Mouse (Mus musculus): ENCODE results near the gene Svep1. TPM values are rescaled to one million over a fixed set of nuclear protein-coding genes. Genes with fewer than 3 reads are reported as not detected.

The Svep1 gene
- polyA plus RNA-seq, 1 experiment: 0.08 TPM

DNA sequence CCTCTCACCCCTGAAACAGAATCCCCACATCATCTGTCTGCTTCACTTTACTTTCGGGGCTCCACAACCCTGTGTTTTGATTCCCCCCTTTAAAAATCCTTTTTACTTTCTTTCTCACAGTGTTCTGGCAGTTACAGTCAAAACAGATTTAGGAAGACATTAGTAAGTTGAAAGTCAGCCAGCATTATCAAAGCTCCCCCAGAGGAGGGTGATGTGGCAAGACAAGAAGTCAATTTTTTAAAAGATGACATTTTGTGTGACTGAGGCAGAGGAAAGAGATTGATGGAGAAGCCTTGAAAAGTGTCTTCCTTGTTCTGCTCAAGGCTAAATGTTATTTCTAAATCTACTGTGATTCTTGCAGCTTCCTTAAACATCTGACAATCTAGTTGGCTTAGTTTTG is 119.9 kb downstream of the Svep1 start:
- no peak overlapping the region for H3K4me2 ChIP-seq (ENCODE audit: low read depth)
- TF ChIP-seq MAX (IDR thresholded peaks at IDR 0.05; ENCODE audit: low read depth): no peak
- TF ChIP-seq USF1 (IDR thresholded peaks at IDR 0.05; ENCODE audit: low read depth): no peak
- no peak for TF ChIP-seq SRF (IDR thresholded peaks at IDR 0.05; ENCODE audit: control insufficient read depth, insufficient read length, low read depth)
- no peak for TF ChIP-seq MYOD1 (IDR thresholded peaks at IDR 0.05; ENCODE audit: control insufficient read depth in 1 of 3, insufficient read length in 2 of 3, low read depth in 2 of 3)
- TF ChIP-seq TCF3 (IDR thresholded peaks at IDR 0.05; ENCODE audit: insufficient read length, low read depth): no peak
- TF ChIP-seq CEBPB (IDR thresholded peaks at IDR 0.05; ENCODE audit: insufficient read depth, poor library complexity, severe bottlenecking): no peak
- no peak for TF ChIP-seq POLR2A (IDR thresholded peaks at IDR 0.05; ENCODE audit: insufficient read length, low read depth)
- no peak for TF ChIP-seq TCF12 (IDR thresholded peaks at IDR 0.05; ENCODE audit: insufficient read depth, poor library complexity, severe bottlenecking)
- TF ChIP-seq REST (IDR thresholded peaks at IDR 0.05; ENCODE audit: insufficient read depth, insufficient read length): no peak
- no peak for TF ChIP-seq E2F4 (IDR thresholded peaks at IDR 0.05; ENCODE audit: insufficient read depth)
- TF ChIP-seq POLR2AphosphoS2 (IDR thresholded peaks at IDR 0.05; ENCODE audit: insufficient read length, low read depth): no peak
- no peak for TF ChIP-seq MYOG (IDR thresholded peaks at IDR 0.05; ENCODE audit: control insufficient read depth in 1 of 3, insufficient read depth in 1 of 3, insufficient read length in 2 of 3, low read depth in 2 of 3)
- no peak overlapping the region for H3ac ChIP-seq (ENCODE audit: control insufficient read depth, insufficient read length)
- no peaks in the 10 kb centered on the region for H3K27me3 ChIP-seq (ENCODE audit: control insufficient read depth, insufficient read depth, insufficient read length)
- H3K4me3 ChIP-seq: no peak overlapping the region
- no peaks in the 10 kb centered on the region for H3K79me2 ChIP-seq (ENCODE audit: control insufficient read depth, insufficient read depth)
- H3K36me3 ChIP-seq (ENCODE audit: control insufficient read depth, insufficient read depth): no peaks in the 10 kb centered on the region

DNA sequence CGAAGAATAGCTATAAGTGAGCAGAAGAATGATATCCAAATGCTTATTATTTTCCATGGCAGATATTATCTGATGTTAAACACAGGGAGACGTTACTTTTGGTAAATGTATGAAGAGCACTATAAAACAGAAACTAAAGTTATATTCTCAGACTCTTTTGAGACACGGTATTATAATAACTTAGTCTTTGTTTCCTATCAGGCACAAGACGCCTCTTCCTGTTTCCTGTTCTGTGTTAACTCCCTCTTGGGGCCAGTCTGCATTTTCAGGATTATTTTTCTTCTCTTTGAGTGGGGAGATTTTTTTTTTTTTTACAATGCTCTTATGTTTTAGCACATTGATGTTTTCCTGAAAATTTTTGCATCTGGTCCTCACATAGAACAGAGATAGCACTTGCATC is 120.5 kb downstream of the Svep1 start:
- H3K4me2 ChIP-seq (ENCODE audit: low read depth): no peak overlapping the region
- no peaks in the 10 kb centered on the region for H3K36me3 ChIP-seq (ENCODE audit: control insufficient read depth, insufficient read depth)
- no peak for TF ChIP-seq MAX (IDR thresholded peaks at IDR 0.05; ENCODE audit: low read depth)
- TF ChIP-seq E2F4 (IDR thresholded peaks at IDR 0.05; ENCODE audit: insufficient read depth): no peak
- TF ChIP-seq REST (IDR thresholded peaks at IDR 0.05; ENCODE audit: insufficient read depth, insufficient read length): no peak
- TF ChIP-seq MYOG (IDR thresholded peaks at IDR 0.05; ENCODE audit: control insufficient read depth in 1 of 3, insufficient read depth in 1 of 3, insufficient read length in 2 of 3, low read depth in 2 of 3): no peak

DNA sequence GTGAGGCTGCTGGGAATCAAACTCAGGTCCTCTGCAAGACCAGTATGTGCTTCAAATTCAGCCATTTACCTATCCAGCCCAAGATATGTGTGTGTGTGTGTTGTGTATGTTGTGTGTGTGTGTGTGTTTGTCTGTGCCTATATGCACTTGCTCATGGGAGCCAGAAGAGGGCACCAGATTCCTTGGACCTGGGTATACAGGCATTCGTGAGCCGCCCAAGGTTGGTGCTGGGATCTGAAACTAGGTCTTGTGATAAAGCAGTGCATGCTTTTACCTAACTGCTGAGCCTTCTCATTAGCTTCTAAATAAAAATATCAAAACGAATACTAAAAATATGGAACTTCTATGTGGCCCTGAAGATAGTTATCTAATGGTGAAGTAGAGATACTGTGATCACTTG is 121.3 kb downstream of the Svep1 start:
- Histone ChIP-seq H3K4me3 (no peak overlapping the region), H3K4me2 (ENCODE audit: low read depth) (no peak overlapping the region), H3K27me3 (ENCODE audit: control insufficient read depth, insufficient read depth, insufficient read length) (no peaks in the 10 kb centered on the region), H3K36me3 (ENCODE audit: control insufficient read depth, insufficient read depth) (no peaks in the 10 kb centered on the region), H3K79me2 (ENCODE audit: control insufficient read depth, insufficient read depth) (no peaks in the 10 kb centered on the region), H3ac (ENCODE audit: control insufficient read depth, insufficient read length) (no peak overlapping the region)
- no peak for TF ChIP-seq MAX (IDR thresholded peaks at IDR 0.05; ENCODE audit: low read depth)
- no peak for TF ChIP-seq POLR2AphosphoS2 (IDR thresholded peaks at IDR 0.05; ENCODE audit: insufficient read length, low read depth)
- no peak for TF ChIP-seq MYOD1 (IDR thresholded peaks at IDR 0.05; ENCODE audit: control insufficient read depth in 1 of 3, insufficient read length in 2 of 3, low read depth in 2 of 3)
- TF ChIP-seq MYOG (IDR thresholded peaks at IDR 0.05; ENCODE audit: control insufficient read depth in 1 of 3, insufficient read depth in 1 of 3, insufficient read length in 2 of 3, low read depth in 2 of 3): no peak
- no peak for TF ChIP-seq USF1 (IDR thresholded peaks at IDR 0.05; ENCODE audit: low read depth)
- no peak for TF ChIP-seq TCF12 (IDR thresholded peaks at IDR 0.05; ENCODE audit: insufficient read depth, poor library complexity, severe bottlenecking)
- TF ChIP-seq POLR2A (IDR thresholded peaks at IDR 0.05; ENCODE audit: insufficient read length, low read depth): no peak
- no peak for TF ChIP-seq E2F4 (IDR thresholded peaks at IDR 0.05; ENCODE audit: insufficient read depth)
- TF ChIP-seq TCF3 (IDR thresholded peaks at IDR 0.05; ENCODE audit: insufficient read length, low read depth): no peak
- TF ChIP-seq SRF (IDR thresholded peaks at IDR 0.05; ENCODE audit: control insufficient read depth, insufficient read length, low read depth): no peak
- TF ChIP-seq CEBPB (IDR thresholded peaks at IDR 0.05; ENCODE audit: insufficient read depth, poor library complexity, severe bottlenecking): no peak
- no peak for TF ChIP-seq REST (IDR thresholded peaks at IDR 0.05; ENCODE audit: insufficient read depth, insufficient read length)

More for the DNA sequence above, 120.5 kb downstream of the Svep1 start:
- H3K4me3 ChIP-seq: no peak overlapping the region
- no peaks in the 10 kb centered on the region for H3K79me2 ChIP-seq (ENCODE audit: control insufficient read depth, insufficient read depth)
- H3ac ChIP-seq (ENCODE audit: control insufficient read depth, insufficient read length): no peak overlapping the region
- H3K27me3 ChIP-seq (ENCODE audit: control insufficient read depth, insufficient read depth, insufficient read length): no peaks in the 10 kb centered on the region

- H3K79me2 ChIP-seq (ENCODE audit: control insufficient read depth, insufficient read depth): no peaks in the 10 kb centered on the region
- TF ChIP-seq MAX (IDR thresholded peaks at IDR 0.05; ENCODE audit: low read depth): no peak
- TF ChIP-seq POLR2AphosphoS2 (IDR thresholded peaks at IDR 0.05; ENCODE audit: insufficient read length, low read depth): no peak
- no peak for TF ChIP-seq USF1 (IDR thresholded peaks at IDR 0.05; ENCODE audit: low read depth)
- no peak for TF ChIP-seq REST (IDR thresholded peaks at IDR 0.05; ENCODE audit: insufficient read depth, insufficient read length)
- TF ChIP-seq POLR2A (IDR thresholded peaks at IDR 0.05; ENCODE audit: insufficient read length, low read depth): no peak
- no peak for TF ChIP-seq CEBPB (IDR thresholded peaks at IDR 0.05; ENCODE audit: insufficient read depth, poor library complexity, severe bottlenecking)
- no peak for TF ChIP-seq TCF12 (IDR thresholded peaks at IDR 0.05; ENCODE audit: insufficient read depth, poor library complexity, severe bottlenecking)
- no peak for TF ChIP-seq TCF3 (IDR thresholded peaks at IDR 0.05; ENCODE audit: insufficient read length, low read depth)
- TF ChIP-seq SRF (IDR thresholded peaks at IDR 0.05; ENCODE audit: control insufficient read depth, insufficient read length, low read depth): no peak
- H3K27me3 ChIP-seq (ENCODE audit: control insufficient read depth, insufficient read depth, insufficient read length): no peaks in the 10 kb centered on the region
- no peak overlapping the region for H3K4me2 ChIP-seq (ENCODE audit: low read depth)
- no peak overlapping the region for H3ac ChIP-seq (ENCODE audit: control insufficient read depth, insufficient read length)
- no peak overlapping the region for H3K4me3 ChIP-seq
- H3K36me3 ChIP-seq (ENCODE audit: control insufficient read depth, insufficient read depth): no peaks in the 10 kb centered on the region
These were observed 122.5 kb downstream of the Svep1 start for GRCm38 (mm10) chr4:58084155-58084554.

DNA sequence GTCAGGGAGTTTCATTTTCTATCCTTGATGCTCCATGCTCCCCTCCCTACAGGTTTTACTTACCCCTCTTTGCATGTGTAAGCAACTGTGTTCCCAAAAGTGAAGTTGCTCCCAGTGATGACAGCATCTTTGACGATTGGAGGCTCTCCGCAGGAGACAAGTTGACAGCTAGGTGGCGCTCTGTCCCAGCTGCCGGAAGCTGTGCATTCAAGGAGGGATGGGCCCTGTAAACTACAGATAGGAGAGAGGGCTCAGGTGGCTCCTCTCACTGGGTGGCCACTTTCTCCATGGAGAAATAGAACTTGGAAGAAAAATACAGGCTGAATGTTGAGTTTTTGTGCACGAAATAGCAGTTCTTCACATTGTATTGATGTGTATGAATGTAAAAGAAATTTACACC is 124.1 kb downstream of the Svep1 start:
- no peak overlapping the region for H3K4me3 ChIP-seq
- H3K36me3 ChIP-seq (ENCODE audit: control insufficient read depth, insufficient read depth): no peaks in the 10 kb centered on the region
- H3K79me2 ChIP-seq (ENCODE audit: control insufficient read depth, insufficient read depth): no peaks in the 10 kb centered on the region
- no peak overlapping the region for H3ac ChIP-seq (ENCODE audit: control insufficient read depth, insufficient read length)
- no peak overlapping the region for H3K4me2 ChIP-seq (ENCODE audit: low read depth)
- no peaks in the 10 kb centered on the region for H3K27me3 ChIP-seq (ENCODE audit: control insufficient read depth, insufficient read depth, insufficient read length)
- TF ChIP-seq MAX (IDR thresholded peaks at IDR 0.05; ENCODE audit: low read depth): no peak
- TF ChIP-seq USF1 (IDR thresholded peaks at IDR 0.05; ENCODE audit: low read depth): no peak
- no peak for TF ChIP-seq POLR2A (IDR thresholded peaks at IDR 0.05; ENCODE audit: insufficient read length, low read depth)
- no peak for TF ChIP-seq POLR2AphosphoS2 (IDR thresholded peaks at IDR 0.05; ENCODE audit: insufficient read length, low read depth)
- no peak for TF ChIP-seq SRF (IDR thresholded peaks at IDR 0.05; ENCODE audit: control insufficient read depth, insufficient read length, low read depth)
- TF ChIP-seq MYOG (IDR thresholded peaks at IDR 0.05; ENCODE audit: control insufficient read depth in 1 of 3, insufficient read depth in 1 of 3, insufficient read length in 2 of 3, low read depth in 2 of 3): no peak
- no peak for TF ChIP-seq MYOD1 (IDR thresholded peaks at IDR 0.05; ENCODE audit: control insufficient read depth in 1 of 3, insufficient read length in 2 of 3, low read depth in 2 of 3)
- no peak for TF ChIP-seq CEBPB (IDR thresholded peaks at IDR 0.05; ENCODE audit: insufficient read depth, poor library complexity, severe bottlenecking)
- TF ChIP-seq TCF3 (IDR thresholded peaks at IDR 0.05; ENCODE audit: insufficient read length, low read depth): no peak
- no peak for TF ChIP-seq REST (IDR thresholded peaks at IDR 0.05; ENCODE audit: insufficient read depth, insufficient read length)
